Mouse (Mus musculus): ENCODE data around the gene Coq7. TPM values are rescaled to one million over a fixed set of nuclear protein-coding genes. Genes with fewer than 3 reads are reported as not detected.

Coq7 gene
- total RNA-seq, 2 experiments from 2014 or later, result 59.5 to 62.9 TPM

GRCm38 (mm10) chr7:118494892-118495579 is 38.1 kb downstream of the Coq7 start:
- peak; percentile 1 for DNase-seq

GRCm38 (mm10) chr7:118493892-118494291 is 39.3 kb downstream of the Coq7 start:
- no peak for DNase-seq

GRCm38 (mm10) chr7:118491431-118492147 is 41.6 kb downstream of the Coq7 start, which contains the start of gene Itpripl2:
Itpripl2 (minus strand) TSS chr7:118491975.
- peak; percentile 86 for DNase-seq

GRCm38 (mm10) chr7:118490666-118491430 is 42.3 kb downstream of the Coq7 start:
- peak; percentile 24 for DNase-seq

GRCm38 (mm10) chr7:118489706-118490665 is 43.2 kb downstream of the Coq7 start:
- no peak for DNase-seq

- no peak for DNase-seq
Observed at GRCm38 (mm10) chr7:118488060-118488664, 45.0 kb downstream of the Coq7 start.

- DNase-seq, result no peak
Observed at GRCm38 (mm10) chr7:118486917-118487316, 46.2 kb downstream of the Coq7 start.

- no peak for DNase-seq
Observed at GRCm38 (mm10) chr7:118483996-118484395, 49.2 kb downstream of the Coq7 start.

- DNase-seq, result no peak
Observed at GRCm38 (mm10) chr7:118482001-118482400, 51.2 kb downstream of the Coq7 start.

GRCm38 (mm10) chr7:118481047-118481810 is 51.9 kb downstream of the Coq7 start:
- DNase-seq, result no peak

- DNase-seq, result no peak
Observed at GRCm38 (mm10) chr7:118480160-118480709, 52.9 kb downstream of the Coq7 start.

- DNase-seq, result peak; percentile 81
Observed at GRCm38 (mm10) chr7:118478835-118479312, 54.3 kb downstream of the Coq7 start.

- no peak for DNase-seq
Observed at GRCm38 (mm10) chr7:118476428-118476827, 56.7 kb downstream of the Coq7 start.

GRCm38 (mm10) chr7:118475008-118475705 is 58.0 kb downstream of the Coq7 start:
- no peak for DNase-seq

GRCm38 (mm10) chr7:118472886-118473285 is 60.3 kb downstream of the Coq7 start:
- DNase-seq, result no peak

GRCm38 (mm10) chr7:118468060-118468459 is 65.1 kb downstream of the Coq7 start:
- no peak for DNase-seq

- no peak for DNase-seq
Observed at GRCm38 (mm10) chr7:118464432-118464831, 68.7 kb downstream of the Coq7 start.

- no peak for DNase-seq
Observed at GRCm38 (mm10) chr7:118462818-118463762, 70.1 kb downstream of the Coq7 start.

All from gastrocnemius, postnatal 25 days (tissue).